Mouse (Mus musculus): ENCODE data around the gene Cox19.

DNA sequence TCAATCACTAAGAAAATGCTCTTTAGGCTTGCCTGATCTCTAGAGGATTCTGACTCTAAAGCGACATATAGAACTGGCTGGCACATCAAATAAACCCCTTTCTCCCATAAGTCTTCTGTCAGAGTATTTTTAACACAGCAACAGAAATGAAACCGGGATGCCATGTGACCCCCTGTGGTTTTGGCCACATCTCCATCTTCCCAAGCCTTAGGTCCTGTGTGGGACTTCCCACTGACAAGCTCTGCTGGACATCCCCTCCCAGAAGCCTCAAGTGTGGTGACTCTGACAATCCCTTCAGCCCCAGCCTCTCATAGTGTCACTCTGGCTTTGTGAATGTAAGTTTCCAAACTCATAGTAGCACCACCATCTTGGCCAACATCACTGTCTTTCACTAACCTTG, 57.1 kb downstream of the Cox19 start:
- TF ChIP-seq EP300 (IDR thresholded peaks at IDR 0.05; ENCODE audit: insufficient read depth, low read depth, low read length) (no peak), CTCF (IDR thresholded peaks at IDR 0.05; ENCODE audit: low read depth, low read length) (no peak), POLR2A (IDR thresholded peaks at IDR 0.05; ENCODE audit: insufficient read depth, low read length) (no peak)
